Mouse (Mus musculus): Measurements from ENCODE around the gene Rprd1b. TPM values are rescaled to one million over a fixed set of nuclear protein-coding genes. Genes with fewer than 3 reads are reported as not detected.

The Rprd1b gene
- polyA plus RNA-seq, 1 experiment from 2014 or later, result 30.0 TPM

DNA sequence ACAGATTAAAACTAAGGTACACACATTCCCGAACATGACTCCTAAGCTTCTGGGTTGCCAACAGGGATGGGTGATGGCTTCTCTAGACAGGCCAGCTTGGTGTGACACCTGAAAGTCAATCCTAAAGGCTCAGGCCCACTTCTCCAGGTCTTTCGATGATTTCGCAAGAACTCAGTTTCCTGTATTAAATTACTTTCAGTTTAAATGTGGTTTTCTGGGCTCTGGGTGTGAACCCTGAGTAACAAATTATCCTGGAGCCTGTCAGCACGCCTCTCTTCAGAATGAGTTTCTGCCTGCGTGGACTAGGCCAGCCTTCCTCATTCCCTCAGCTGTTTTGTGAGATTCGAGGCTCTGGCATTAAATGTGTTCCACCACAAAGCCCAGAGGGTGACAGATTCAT is 134.7 kb downstream of the Rprd1b start:
- H3K36me3 ChIP-seq, result no peaks in the 10 kb centered on the region
- no peaks in the 10 kb centered on the region for H3K9me3 ChIP-seq (replicated peaks)
- DNase-seq, result no peak
- H3K27ac ChIP-seq, result no peak overlapping the region
- no peak overlapping the region for H3K4me3 ChIP-seq (replicated peaks)
- no peak for ATAC-seq (ENCODE audit: low read depth)
- H3K4me1 ChIP-seq (replicated peaks), result peaks cover 45% of the 10 kb centered on the region
- no peaks in the 10 kb centered on the region for H3K27me3 ChIP-seq
- H3K9ac ChIP-seq, result no peak overlapping the region; the same call in 1 of the 2 replicates
- no peak overlapping the region for H3K4me2 ChIP-seq
- WGBS (ENCODE audit: insufficient replicate concordance), result 36% methylated on average over 6 of the region's 6 CpGs

DNA sequence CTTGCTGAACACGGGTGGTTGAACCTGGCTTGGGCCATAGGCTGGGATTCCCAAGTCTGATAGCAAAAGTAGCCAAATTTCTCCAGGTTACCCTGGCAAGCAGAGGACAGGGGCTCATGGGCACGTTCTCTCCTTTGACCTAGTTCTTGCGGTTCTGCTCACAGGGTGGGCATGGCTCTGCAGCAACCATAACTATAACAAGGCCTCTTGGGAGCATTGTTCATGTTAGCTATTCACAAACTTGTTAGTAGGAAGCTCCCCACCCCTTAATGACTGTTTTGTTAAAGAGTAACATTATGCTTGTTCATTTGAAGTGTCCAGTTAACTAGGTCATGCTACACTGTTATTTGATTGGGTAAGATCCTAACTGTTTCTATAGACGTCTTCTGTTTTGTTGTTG is 137.5 kb downstream of the Rprd1b start:
- Histone ChIP-seq H3K9me3 (replicated peaks) (no peaks in the 10 kb centered on the region), H3K36me3 (no peaks in the 10 kb centered on the region), H3K4me3 (replicated peaks) (no peak overlapping the region), H3K4me2 (no peak overlapping the region), H3K4me1 (replicated peaks) (peaks cover 35% of the 10 kb centered on the region), H3K27ac (no peak overlapping the region), H3K9ac (no peak overlapping the region), H3K27me3 (peaks cover 11% of the 10 kb centered on the region; the same call in 1 of the 2 replicates)
- DNase-seq (no peak), ATAC-seq (ENCODE audit: low read depth) (no peak)
- 68% methylated on average over 4 of the region's 4 CpGs for whole genome bisulfite sequencing (ENCODE audit: insufficient replicate concordance)

DNA sequence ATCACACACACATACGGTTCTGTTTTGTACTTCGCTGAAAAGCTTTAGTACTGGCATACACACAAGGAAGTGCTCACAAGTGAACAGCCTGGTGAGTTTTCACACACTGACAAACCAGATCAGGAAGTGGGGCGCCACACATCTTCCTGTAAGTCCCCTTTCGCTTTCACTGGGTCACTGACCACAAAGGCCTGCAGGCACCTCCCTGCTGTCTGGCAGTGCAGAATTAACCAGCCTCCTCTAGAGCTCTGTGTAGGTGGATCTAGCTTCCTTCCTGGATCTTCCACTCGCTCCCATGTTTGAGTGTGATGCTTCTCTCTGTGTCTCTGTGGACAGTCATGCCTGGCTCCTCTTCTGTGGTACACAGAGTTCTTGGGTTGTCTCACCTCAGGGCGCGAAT is 138.3 kb downstream of the Rprd1b start:
- Histone ChIP-seq H3K9ac (no peak overlapping the region), H3K4me3 (replicated peaks) (no peak overlapping the region), H3K4me1 (replicated peaks) (peaks cover 26% of the 10 kb centered on the region), H3K27me3 (peaks cover 11% of the 10 kb centered on the region; the same call in 1 of the 2 replicates), H3K27ac (peak overlapping the region; percentile 9; the same call in 1 of the 2 replicates), H3K9me3 (replicated peaks) (no peaks in the 10 kb centered on the region), H3K36me3 (no peaks in the 10 kb centered on the region), H3K4me2 (peak overlapping the region; percentile 8; the same call in 1 of the 2 replicates)
- DNase-seq (no peak), ATAC-seq (ENCODE audit: low read depth) (peak; percentile 48)
- WGBS (ENCODE audit: insufficient replicate concordance), result 17% methylated on average over 7 of the region's 7 CpGs

DNA sequence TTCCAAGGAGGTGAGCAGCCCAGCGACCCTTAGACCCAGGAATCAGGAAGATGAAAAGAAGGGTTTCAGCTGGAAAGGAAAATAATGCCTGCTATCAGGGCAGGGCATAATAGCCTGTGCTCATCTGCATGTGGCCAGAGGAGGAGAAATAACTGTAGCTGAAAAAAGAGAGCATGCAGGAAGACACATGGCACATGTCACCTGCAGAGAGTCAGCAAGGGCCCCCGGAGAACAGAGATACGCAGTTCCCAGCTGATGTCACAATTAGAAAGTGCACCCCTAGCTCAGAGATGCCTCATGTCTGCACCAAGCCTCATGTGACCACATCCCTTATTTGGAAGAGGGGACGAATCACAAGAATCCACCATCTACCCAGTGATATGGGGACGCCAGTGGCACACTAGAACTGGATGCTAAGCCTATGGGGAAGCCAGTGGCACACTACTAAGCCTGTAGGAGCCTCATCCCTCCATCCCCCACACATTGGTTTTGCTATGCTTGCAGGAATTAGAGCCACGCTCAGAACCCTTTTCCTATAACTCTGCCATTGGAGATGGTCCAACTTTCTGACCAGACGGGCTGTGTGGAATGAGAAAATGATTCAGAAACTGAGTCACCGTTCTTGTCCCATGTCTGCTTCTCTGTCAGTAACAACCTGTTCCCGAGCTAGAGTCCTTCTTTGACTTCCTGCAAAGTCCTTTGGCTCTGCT is 139.4 kb downstream of the Rprd1b start:
- H3K27ac ChIP-seq, result no peak overlapping the region
- 42% methylated on average over 9 of the region's 9 CpGs for WGBS (ENCODE audit: insufficient replicate concordance)
- H3K4me3 ChIP-seq (replicated peaks), result no peak overlapping the region
- DNase-seq (no peak), ATAC-seq (ENCODE audit: low read depth) (no peak)
- no peaks in the 10 kb centered on the region for H3K9me3 ChIP-seq (replicated peaks)
- H3K27me3 ChIP-seq, result peaks cover 11% of the 10 kb centered on the region; the same call in 1 of the 2 replicates
- peaks cover 21% of the 10 kb centered on the region for H3K4me1 ChIP-seq (replicated peaks)
- H3K9ac ChIP-seq, result no peak overlapping the region
- no peak overlapping the region for H3K4me2 ChIP-seq
- H3K36me3 ChIP-seq, result no peaks in the 10 kb centered on the region

DNA sequence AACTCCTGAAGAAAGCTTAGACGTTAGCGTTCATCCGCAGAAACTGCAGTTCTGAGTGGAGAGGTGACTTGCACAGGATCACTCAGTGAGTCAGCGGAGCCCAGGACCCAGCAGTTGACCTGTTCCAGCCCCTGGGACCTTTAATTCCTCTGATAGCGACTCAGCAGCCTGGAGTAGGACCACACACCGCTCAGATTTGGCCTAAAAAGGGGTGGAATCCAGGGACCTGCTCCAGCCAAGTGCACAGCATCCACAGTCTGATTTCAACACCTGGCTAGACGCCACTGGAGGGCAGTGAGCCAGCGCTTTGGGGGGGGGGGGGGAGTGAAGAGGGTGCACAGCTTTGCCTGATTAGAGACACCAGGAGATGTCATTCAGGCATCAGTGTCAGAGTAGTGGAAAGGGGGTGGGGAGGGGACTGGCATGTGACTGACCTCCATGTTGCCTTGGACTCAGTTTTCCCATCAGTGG is 140.5 kb downstream of the Rprd1b start:
- no peaks in the 10 kb centered on the region for H3K36me3 ChIP-seq
- H3K4me1 ChIP-seq (replicated peaks), result peaks cover 19% of the 10 kb centered on the region
- peak; percentile 27; the same call in 1 of the 2 replicates for ATAC-seq (ENCODE audit: low read depth)
- peaks cover 18% of the 10 kb centered on the region; the same call in 1 of the 2 replicates for H3K27me3 ChIP-seq
- H3K9me3 ChIP-seq (replicated peaks), result no peaks in the 10 kb centered on the region
- H3K4me3 ChIP-seq (replicated peaks), result no peak overlapping the region
- 54% methylated on average over 8 of the region's 8 CpGs for WGBS (ENCODE audit: insufficient replicate concordance)
- no peak for DNase-seq
- no peak overlapping the region for H3K27ac ChIP-seq
- H3K9ac ChIP-seq, result no peak overlapping the region
- H3K4me2 ChIP-seq, result no peak overlapping the region

DNA sequence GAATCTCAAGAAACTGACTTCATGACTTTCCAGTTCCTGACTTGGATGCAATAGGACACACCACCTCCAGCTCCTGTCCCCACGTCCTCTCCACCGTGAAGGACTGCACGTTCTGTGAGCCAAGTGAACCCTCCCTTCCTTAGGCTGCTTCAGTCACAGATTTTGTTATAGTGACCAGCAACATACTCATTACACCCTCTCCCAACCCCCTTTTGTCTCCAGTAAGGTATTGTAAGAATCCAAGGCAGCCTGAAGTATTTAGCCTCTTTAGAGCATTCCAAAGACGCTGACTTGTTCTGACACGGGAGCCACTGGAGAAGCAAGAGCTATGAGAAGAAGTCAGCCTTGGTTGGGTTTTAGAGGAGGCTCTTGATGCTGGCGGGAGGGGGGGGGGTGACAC is 141.1 kb downstream of the Rprd1b start:
- peaks cover 25% of the 10 kb centered on the region for H3K4me1 ChIP-seq (replicated peaks)
- H3K9ac ChIP-seq, result no peak overlapping the region
- peaks cover 24% of the 10 kb centered on the region for H3K27me3 ChIP-seq
- H3K9me3 ChIP-seq (replicated peaks), result no peaks in the 10 kb centered on the region
- ATAC-seq (ENCODE audit: low read depth) (0 out of 2 replicates have a peak, but pooled peaks have one; percentile 8), DNase-seq (no peak)
- no peak overlapping the region for H3K27ac ChIP-seq
- H3K36me3 ChIP-seq, result no peaks in the 10 kb centered on the region
- H3K4me2 ChIP-seq, result no peak overlapping the region
- 67% methylated on average over 6 of the region's 6 CpGs for WGBS (ENCODE audit: insufficient replicate concordance)
- H3K4me3 ChIP-seq (replicated peaks), result no peak overlapping the region

DNA sequence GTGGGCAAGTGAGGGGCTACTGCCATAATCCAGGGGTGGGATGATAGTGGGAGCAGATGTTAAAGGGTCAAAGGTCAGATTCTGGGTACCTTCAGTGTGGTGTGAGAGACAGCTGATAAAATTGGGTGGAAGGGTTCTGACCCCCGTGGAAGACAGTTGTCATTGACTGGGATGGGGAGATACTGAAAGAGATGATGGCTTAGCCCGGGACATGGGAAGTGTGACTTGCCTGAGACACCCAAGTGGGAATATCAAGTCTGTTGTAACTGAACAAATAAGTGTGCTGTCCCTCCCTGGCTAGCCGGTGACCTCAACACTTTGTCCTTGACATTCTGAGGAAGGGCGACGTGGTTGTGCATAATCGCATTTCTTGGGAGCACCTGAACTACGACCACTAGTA is 141.5 kb downstream of the Rprd1b start:
- Histone ChIP-seq H3K9ac (no peak overlapping the region), H3K4me3 (replicated peaks) (no peak overlapping the region), H3K4me2 (no peak overlapping the region), H3K4me1 (replicated peaks) (peaks cover 29% of the 10 kb centered on the region), H3K27me3 (peaks cover 28% of the 10 kb centered on the region), H3K36me3 (no peaks in the 10 kb centered on the region), H3K9me3 (replicated peaks) (no peaks in the 10 kb centered on the region), H3K27ac (no peak overlapping the region)
- ATAC-seq (ENCODE audit: low read depth) (no peak), DNase-seq (no peak)
- WGBS (ENCODE audit: insufficient replicate concordance), result 69% methylated on average over 7 of the region's 7 CpGs

DNA sequence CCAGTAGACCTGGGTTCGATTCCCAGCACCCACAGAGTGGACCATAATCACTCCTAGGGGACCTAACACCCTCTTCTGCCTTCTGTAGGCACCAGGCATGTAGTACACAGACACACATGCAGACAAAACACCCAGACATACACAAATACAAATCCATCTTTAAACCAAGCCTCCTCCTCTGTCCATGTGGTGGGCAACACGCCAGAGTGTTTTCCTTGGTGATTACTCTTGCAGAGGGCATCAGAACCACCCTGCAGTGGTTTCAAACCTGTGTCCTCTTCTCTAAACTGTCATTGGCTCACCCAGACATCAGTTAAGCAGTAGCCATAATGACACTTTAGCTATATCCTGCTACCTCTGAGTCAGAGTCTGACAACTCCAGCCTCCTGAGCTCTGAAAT is 142.1 kb downstream of the Rprd1b start:
- 42% methylated on average over 2 of the region's 2 CpGs for WGBS (ENCODE audit: insufficient replicate concordance)
- Histone ChIP-seq H3K27ac (no peak overlapping the region), H3K4me2 (no peak overlapping the region), H3K4me3 (replicated peaks) (no peak overlapping the region), H3K4me1 (replicated peaks) (peaks cover 36% of the 10 kb centered on the region), H3K36me3 (no peaks in the 10 kb centered on the region), H3K27me3 (peaks cover 35% of the 10 kb centered on the region), H3K9ac (no peak overlapping the region), H3K9me3 (replicated peaks) (no peaks in the 10 kb centered on the region)
- no peak for ATAC-seq (ENCODE audit: low read depth)
- DNase-seq, result no peak

DNA sequence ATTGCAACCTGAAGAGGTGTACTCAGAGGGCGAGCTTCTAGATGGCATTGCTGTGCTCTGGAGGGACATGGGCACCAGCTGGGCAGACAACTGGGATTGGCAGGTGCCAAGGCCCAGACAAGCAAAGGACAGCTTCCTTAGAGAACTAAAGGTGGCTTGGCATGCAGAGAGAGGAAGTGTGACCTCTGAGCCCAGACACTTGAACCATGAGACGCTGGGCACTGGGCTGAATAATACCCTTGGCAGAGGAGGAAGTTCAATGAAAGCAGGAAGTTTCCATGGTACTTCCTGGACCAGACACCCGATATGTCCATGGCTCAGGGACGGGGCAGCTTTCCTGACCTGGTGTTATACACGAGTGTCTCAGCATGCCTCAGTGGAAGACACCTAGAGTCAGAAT is 146.1 kb downstream of the Rprd1b start:
- no peaks in the 10 kb centered on the region for H3K36me3 ChIP-seq
- ATAC-seq (ENCODE audit: low read depth), result no peak
- H3K4me3 ChIP-seq (replicated peaks), result no peak overlapping the region
- no peak overlapping the region for H3K4me2 ChIP-seq
- WGBS (ENCODE audit: insufficient replicate concordance), result 27% methylated on average over 5 of the region's 5 CpGs
- peaks cover 52% of the 10 kb centered on the region for H3K27me3 ChIP-seq
- H3K4me1 ChIP-seq (replicated peaks), result peaks cover 47% of the 10 kb centered on the region
- no peaks in the 10 kb centered on the region for H3K9me3 ChIP-seq (replicated peaks)
- H3K9ac ChIP-seq, result no peak overlapping the region
- H3K27ac ChIP-seq, result peak overlapping the region; percentile 69
- no peak for DNase-seq

DNA sequence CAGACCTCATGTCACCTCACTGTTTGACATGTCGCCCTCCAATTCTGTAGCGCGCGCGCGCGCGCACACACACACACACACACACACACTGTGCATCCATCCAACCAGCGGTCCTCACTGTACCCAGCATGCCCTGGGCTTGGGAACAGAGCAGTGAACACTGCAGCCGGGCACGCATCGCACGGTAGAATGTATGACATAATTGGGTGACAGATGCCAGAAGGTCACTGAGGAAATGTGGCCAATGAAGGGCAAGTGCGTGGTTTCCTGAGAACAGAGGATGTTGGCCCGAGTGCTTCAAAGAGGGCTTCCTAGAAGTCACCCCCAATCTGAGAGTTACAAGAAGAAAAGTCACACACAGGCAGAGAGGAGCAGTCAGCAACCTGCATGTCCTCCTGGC is 146.7 kb downstream of the Rprd1b start:
- Histone ChIP-seq H3K36me3 (no peaks in the 10 kb centered on the region), H3K9ac (no peak overlapping the region), H3K4me2 (no peak overlapping the region), H3K4me1 (replicated peaks) (peaks cover 52% of the 10 kb centered on the region), H3K9me3 (replicated peaks) (no peaks in the 10 kb centered on the region), H3K27ac (peak overlapping the region; percentile 69), H3K27me3 (peaks cover 57% of the 10 kb centered on the region), H3K4me3 (replicated peaks) (no peak overlapping the region)
- 0 out of 2 replicates have a peak, but pooled peaks have one; percentile 22 for ATAC-seq (ENCODE audit: low read depth)
- DNase-seq, result no peak
- 50% methylated on average over 15 of the region's 15 CpGs for WGBS (ENCODE audit: insufficient replicate concordance)

DNA sequence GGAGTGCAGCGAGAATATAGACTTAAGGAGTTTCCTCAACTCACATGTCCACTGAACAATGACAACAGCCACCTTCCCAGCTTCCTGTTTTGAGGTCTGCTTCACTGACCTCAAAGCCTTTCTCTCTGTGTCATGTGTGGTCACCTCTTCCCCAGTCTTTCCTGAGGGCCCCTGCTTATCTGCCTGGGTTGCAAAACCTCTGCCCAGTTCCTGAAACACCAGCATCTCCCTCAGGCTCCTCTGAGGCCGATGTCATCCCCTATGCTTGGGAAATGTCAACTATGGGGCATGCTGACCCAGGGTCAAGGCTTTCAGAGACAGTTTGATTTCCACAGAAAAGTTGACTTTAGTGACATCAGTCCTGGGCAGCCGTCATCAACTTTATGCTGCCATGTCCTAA is 147.1 kb downstream of the Rprd1b start:
- Histone ChIP-seq H3K27me3 (peaks cover 52% of the 10 kb centered on the region), H3K4me1 (replicated peaks) (peaks cover 54% of the 10 kb centered on the region), H3K9ac (no peak overlapping the region), H3K36me3 (no peaks in the 10 kb centered on the region), H3K4me3 (replicated peaks) (no peak overlapping the region), H3K9me3 (replicated peaks) (no peaks in the 10 kb centered on the region), H3K4me2 (peak overlapping the region; percentile 28; the same call in 1 of the 2 replicates), H3K27ac (peak overlapping the region; percentile 69)
- DNase-seq (no peak), ATAC-seq (ENCODE audit: low read depth) (peak; percentile 59)
- WGBS (ENCODE audit: insufficient replicate concordance), result under 1% methylated on average over 3 of the region's 3 CpGs

DNA sequence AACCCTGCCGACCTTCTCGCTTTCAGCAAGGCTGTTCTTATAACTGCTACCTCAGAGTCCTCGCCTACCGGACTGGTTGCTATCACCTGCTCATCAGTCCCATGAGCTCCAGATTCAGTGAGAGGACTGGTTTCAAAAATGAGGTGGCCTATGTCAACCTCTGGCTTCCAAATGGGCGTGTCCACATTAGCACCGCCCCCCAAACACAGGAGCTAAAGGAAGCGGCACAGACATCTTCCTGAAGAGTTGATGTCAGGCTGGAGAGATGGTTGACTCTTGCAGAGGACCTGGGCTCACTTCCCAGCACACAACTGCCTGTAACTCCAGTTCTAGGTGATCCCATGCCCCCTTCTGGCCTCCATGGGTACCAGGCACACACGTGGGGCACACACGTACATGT is 148.5 kb downstream of the Rprd1b start:
- Histone ChIP-seq H3K4me3 (replicated peaks) (no peak overlapping the region), H3K27me3 (peaks cover 51% of the 10 kb centered on the region), H3K27ac (0 out of 2 replicates have a peak overlapping the region, but pooled peaks have one; percentile 74), H3K9me3 (replicated peaks) (no peaks in the 10 kb centered on the region), H3K36me3 (no peaks in the 10 kb centered on the region), H3K9ac (no peak overlapping the region), H3K4me2 (no peak overlapping the region), H3K4me1 (replicated peaks) (peaks cover 57% of the 10 kb centered on the region)
- ATAC-seq (ENCODE audit: low read depth) (no peak), DNase-seq (no peak)
- 66% methylated on average over 9 of the region's 9 CpGs for WGBS (ENCODE audit: insufficient replicate concordance)
